Comparison of ENCODE assay signal across 16 mouse cellular contexts in genomic region chr10:107221151-107221650, GRCm38 (mm10). TPM values are rescaled to one million over a fixed set of nuclear protein-coding genes. Genes with fewer than 3 reads are reported as not detected.
"Had no signal": no experiment of that assay in that cellular context is flagged by ENCODE, and none has a peak within 500 bp of the region (broad histone marks: within the 10 kb centered on the region; RNA-seq: fewer than 3 reads in every experiment).

No protein-coding gene starts in this region.

- H3K27me3 ChIP-seq: stomach, embryonic 15.5 days had no signal

- DNase-seq: retina, postnatal 1 day; right cerebral cortex, adult 18-20 months; right cerebral cortex, postnatal 14 days; right cerebral cortex, postnatal 25 days; right cerebral cortex, postnatal 4 days; spleen, adult 18-20 months; thymus, adult 18-20 months; thymus, adult 2 months; thymus, postnatal 14 days; thymus, postnatal 25 days; thymus, postnatal 36 days; thymus, postnatal 4 days had no signal

- H3K27ac ChIP-seq: stomach, embryonic 15.5 days; stomach, postnatal 0 days had no signal

- H3K4me2 ChIP-seq: stomach, embryonic 15.5 days had no signal

- H3K4me3 ChIP-seq: stomach, embryonic 15.5 days had no signal

- H3K9ac ChIP-seq: stomach, embryonic 15.5 days had no signal

- H3K9me3 ChIP-seq: stomach, embryonic 15.5 days had no signal

- H3K4me1 ChIP-seq: stomach, embryonic 15.5 days had no signal

- H3K36me3 ChIP-seq: stomach, embryonic 15.5 days had no signal

RNA-seq across cellular contexts. Expression of gene Lin7a, which starts 50.3 kb away (rescaled TPM):
- total RNA-seq: neutrophil, adult 5-6 weeks had no signal
- polyA plus RNA-seq: spleen, adult 2 months; thymus, adult 2 months had no signal
